Mouse (Mus musculus) limb, embryonic 13.5 days (tissue): ENCODE data around the gene Cetn3. TPM values are rescaled to one million over a fixed set of nuclear protein-coding genes. Genes with fewer than 3 reads are reported as not detected.

Source experiments
- ATAC-seq: fragments of 200-750 bp; cut with Nextera tagmentation; 2 replicates; pipeline ENCODE4 v1.8.0; 2017; ENCODE audit warnings: low read depth, moderate number of reproducible peaks, moderate TSS enrichment; ENCODE audit not compliant: low FRiP score
- H3K27ac ChIP-seq: fragments of 300-500 bp; sonication (generic); 2 replicates; pipeline ENCODE4 v1.5.1; 2015; ENCODE audit warnings: inconsistent platforms, mild to moderate bottlenecking, moderate library complexity
- H3K27me3 ChIP-seq: fragments of 300-500 bp; sonication (generic); 2 replicates; pipeline ENCODE4 v1.6.1; 2015; ENCODE audit warnings: mild to moderate bottlenecking, inconsistent platforms
- H3K36me3 ChIP-seq: fragments of 300-500 bp; sonication (generic); 2 replicates; pipeline ENCODE4 v1.6.1; 2015; ENCODE audit warnings: inconsistent platforms, mild to moderate bottlenecking, moderate library complexity
- H3K4me1 ChIP-seq: fragments of 300-500 bp; sonication (generic); 2 replicates; pipeline ENCODE4 v1.6.1; 2015; ENCODE audit warnings: inconsistent platforms
- H3K4me2 ChIP-seq: fragments of 300-500 bp; sonication (generic); replicated peaks from 2 replicates; pipeline ENCODE4 v1.6.1; 2015; ENCODE audit warnings: inconsistent platforms, mild to moderate bottlenecking, moderate library complexity
- H3K4me3 ChIP-seq: fragments of 300-500 bp; sonication (generic); 2 replicates; pipeline ENCODE4 v1.5.1; 2015; ENCODE audit warnings: moderate library complexity, mild to moderate bottlenecking, inconsistent platforms
- H3K9ac ChIP-seq: fragments of 300-500 bp; sonication (generic); 2 replicates; pipeline ENCODE4 v1.6.1; 2015; ENCODE audit warnings: mild to moderate bottlenecking, inconsistent platforms
- H3K9me3 ChIP-seq: fragments of 300-500 bp; sonication (generic); 2 replicates; pipeline ENCODE4 v1.6.1; 2016; ENCODE audit warnings: inconsistent platforms
- WGBS: fragments of 180-500 bp; shearing (Covaris S2); methylation state at CpG from one replicate; pipeline ENCODE4 v1.1.7; 2015; 5-methylcytosine and 5-hydroxymethylcytosine counted together
- polyA plus RNA-seq: library from polyadenylated mRNA; unstranded; fragments of >200 nt; fragmentation: Nextera tagmentation; extraction: Ambion mirVana; gene quantifications from 2 replicates; pipeline ENCODE4 v1.2.1, GENCODE M21; 2015

Cetn3 gene
- polyA plus RNA-seq, 1 experiment from 2014 or later, result 209 TPM

- 84% methylated on average over 3 of the region's 3 CpGs for WGBS
- Histone ChIP-seq H3K4me3 (no peak overlapping the region), H3K4me2 (no peak overlapping the region)
These were observed 6.7 kb upstream of the Cetn3 start for GRCm38 (mm10) chr13:81776217-81776616.

GRCm38 (mm10) chr13:81782475-81782874 lies 402 bp upstream of the Cetn3 start:
- no peaks in the 10 kb centered on the region for H3K9me3 ChIP-seq
- peak overlapping the region; percentile 62 for H3K9ac ChIP-seq
- no peaks in the 10 kb centered on the region for H3K27me3 ChIP-seq
- peak overlapping the region; percentile 70 for H3K4me2 ChIP-seq
- ATAC-seq, result no peak
- H3K4me3 ChIP-seq, result peak overlapping the region; percentile 69
- 22% methylated on average over 9 of the region's 9 CpGs for WGBS
- peaks cover 12% of the 10 kb centered on the region for H3K4me1 ChIP-seq
- peak overlapping the region; percentile 99; the same call in 1 of the 2 replicates for H3K27ac ChIP-seq
- H3K36me3 ChIP-seq, result peaks cover 7% of the 10 kb centered on the region; the same call in 1 of the 2 replicates

More at GRCm38 (mm10) chr13:81776217-81776616, 6.7 kb upstream of the Cetn3 start:
- Histone ChIP-seq H3K36me3 (no peaks in the 10 kb centered on the region), H3K4me1 (no peaks in the 10 kb centered on the region), H3K27ac (no peak overlapping the region), H3K27me3 (no peaks in the 10 kb centered on the region), H3K9me3 (no peaks in the 10 kb centered on the region), H3K9ac (no peak overlapping the region)
- ATAC-seq, result no peak

- Histone ChIP-seq H3K9me3 (no peaks in the 10 kb centered on the region), H3K4me3 (peak overlapping the region; percentile 69), H3K27ac (peak overlapping the region; percentile 99), H3K4me2 (peak overlapping the region; percentile 70), H3K4me1 (peaks cover 12% of the 10 kb centered on the region), H3K9ac (peak overlapping the region; percentile 87), H3K36me3 (peaks cover 16% of the 10 kb centered on the region), H3K27me3 (no peaks in the 10 kb centered on the region)
- peak; percentile 99 for ATAC-seq
- 1% methylated on average over 58 of the region's 62 CpGs for WGBS
These were observed 797 bp downstream of the Cetn3 start for GRCm38 (mm10) chr13:81783405-81784342.

- H3K4me2 ChIP-seq, result no peak overlapping the region
- no peaks in the 10 kb centered on the region for H3K9me3 ChIP-seq
- no peak overlapping the region for H3K9ac ChIP-seq
- H3K4me3 ChIP-seq, result no peak overlapping the region
- WGBS, result 80% methylated on average over 11 of the region's 11 CpGs
- no peak overlapping the region for H3K27ac ChIP-seq
- peaks cover 31% of the 10 kb centered on the region for H3K36me3 ChIP-seq
- peaks cover 12% of the 10 kb centered on the region for H3K4me1 ChIP-seq
- ATAC-seq, result no peak
- H3K27me3 ChIP-seq, result no peaks in the 10 kb centered on the region
These were observed 3.0 kb downstream of the Cetn3 start for GRCm38 (mm10) chr13:81785766-81786480.

GRCm38 (mm10) chr13:81790160-81790559 lies 7.3 kb downstream of the Cetn3 start:
- H3K9ac ChIP-seq, result no peak overlapping the region
- 94% methylated on average over 8 of the region's 8 CpGs for WGBS
- peaks cover under 1% of the 10 kb centered on the region for H3K4me1 ChIP-seq
- H3K36me3 ChIP-seq, result peaks cover 42% of the 10 kb centered on the region
- H3K27me3 ChIP-seq, result no peaks in the 10 kb centered on the region
- ATAC-seq, result no peak
- H3K4me2 ChIP-seq, result no peak overlapping the region
- H3K4me3 ChIP-seq, result no peak overlapping the region
- no peak overlapping the region for H3K27ac ChIP-seq
- no peaks in the 10 kb centered on the region for H3K9me3 ChIP-seq

GRCm38 (mm10) chr13:81791861-81792260 lies 9.0 kb downstream of the Cetn3 start:
- no peaks in the 10 kb centered on the region for H3K4me1 ChIP-seq
- no peak overlapping the region for H3K27ac ChIP-seq
- ATAC-seq, result 0 out of 2 replicates have a peak, but pooled peaks have one; percentile 19
- WGBS, result 62% methylated on average over 8 of the region's 8 CpGs
- peaks cover 43% of the 10 kb centered on the region for H3K36me3 ChIP-seq
- H3K9me3 ChIP-seq, result no peaks in the 10 kb centered on the region
- H3K27me3 ChIP-seq, result no peaks in the 10 kb centered on the region
- no peak overlapping the region for H3K9ac ChIP-seq
- H3K4me3 ChIP-seq, result no peak overlapping the region
- no peak overlapping the region for H3K4me2 ChIP-seq

- H3K36me3 ChIP-seq, result peaks cover 29% of the 10 kb centered on the region
- no peak overlapping the region for H3K4me3 ChIP-seq
- no peak overlapping the region for H3K27ac ChIP-seq
- no peak overlapping the region for H3K4me2 ChIP-seq
- H3K27me3 ChIP-seq, result no peaks in the 10 kb centered on the region
- H3K4me1 ChIP-seq, result no peaks in the 10 kb centered on the region
- ATAC-seq, result no peak
- no peaks in the 10 kb centered on the region for H3K9me3 ChIP-seq
- WGBS, result 53% methylated on average over 1 of the region's 1 CpGs
- no peak overlapping the region for H3K9ac ChIP-seq
These were observed 11.0 kb downstream of the Cetn3 start for GRCm38 (mm10) chr13:81793850-81794249.

GRCm38 (mm10) chr13:81801121-81801520 lies 18.2 kb downstream of the Cetn3 start:
- Histone ChIP-seq H3K4me1 (no peaks in the 10 kb centered on the region), H3K4me2 (no peak overlapping the region), H3K27ac (no peak overlapping the region), H3K36me3 (peaks cover 3% of the 10 kb centered on the region), H3K9ac (no peak overlapping the region), H3K4me3 (no peak overlapping the region), H3K27me3 (no peaks in the 10 kb centered on the region), H3K9me3 (no peaks in the 10 kb centered on the region)
- WGBS, result 34% methylated on average over 3 of the region's 3 CpGs
- ATAC-seq, result no peak

- H3K27ac ChIP-seq, result no peak overlapping the region
- no peak overlapping the region for H3K4me3 ChIP-seq
- peaks cover 3% of the 10 kb centered on the region for H3K36me3 ChIP-seq
- no peaks in the 10 kb centered on the region for H3K4me1 ChIP-seq
- WGBS, result 95% methylated on average over 4 of the region's 4 CpGs
- no peak overlapping the region for H3K9ac ChIP-seq
- no peaks in the 10 kb centered on the region for H3K27me3 ChIP-seq
- no peaks in the 10 kb centered on the region for H3K9me3 ChIP-seq
- no peak overlapping the region for H3K4me2 ChIP-seq
- no peak for ATAC-seq
These were observed 20.8 kb downstream of the Cetn3 start for GRCm38 (mm10) chr13:81803713-81804112.

GRCm38 (mm10) chr13:81822750-81823149 lies 39.9 kb downstream of the Cetn3 start:
- Histone ChIP-seq H3K36me3 (no peaks in the 10 kb centered on the region), H3K27me3 (no peaks in the 10 kb centered on the region), H3K4me2 (no peak overlapping the region), H3K9me3 (no peaks in the 10 kb centered on the region), H3K9ac (no peak overlapping the region), H3K4me3 (no peak overlapping the region), H3K4me1 (no peaks in the 10 kb centered on the region), H3K27ac (no peak overlapping the region)
- ATAC-seq, result no peak

GRCm38 (mm10) chr13:81824576-81825330 lies 41.9 kb downstream of the Cetn3 start:
- Histone ChIP-seq H3K27me3 (no peaks in the 10 kb centered on the region), H3K36me3 (no peaks in the 10 kb centered on the region), H3K27ac (no peak overlapping the region), H3K4me1 (no peaks in the 10 kb centered on the region), H3K9ac (no peak overlapping the region), H3K4me2 (no peak overlapping the region), H3K9me3 (no peaks in the 10 kb centered on the region), H3K4me3 (no peak overlapping the region)
- 71% methylated on average over 11 of the region's 11 CpGs for WGBS
- ATAC-seq, result no peak

- no peak for ATAC-seq
- Histone ChIP-seq H3K4me1 (no peaks in the 10 kb centered on the region), H3K9ac (no peak overlapping the region), H3K4me3 (no peak overlapping the region), H3K27ac (no peak overlapping the region), H3K27me3 (no peaks in the 10 kb centered on the region), H3K4me2 (no peak overlapping the region), H3K36me3 (no peaks in the 10 kb centered on the region), H3K9me3 (no peaks in the 10 kb centered on the region)
- 67% methylated on average over 6 of the region's 6 CpGs for WGBS
These were observed 45.6 kb downstream of the Cetn3 start for GRCm38 (mm10) chr13:81828486-81828885.
